Comparison of ENCODE assay signal across 8 mouse cellular contexts in the genomic region with DNA sequence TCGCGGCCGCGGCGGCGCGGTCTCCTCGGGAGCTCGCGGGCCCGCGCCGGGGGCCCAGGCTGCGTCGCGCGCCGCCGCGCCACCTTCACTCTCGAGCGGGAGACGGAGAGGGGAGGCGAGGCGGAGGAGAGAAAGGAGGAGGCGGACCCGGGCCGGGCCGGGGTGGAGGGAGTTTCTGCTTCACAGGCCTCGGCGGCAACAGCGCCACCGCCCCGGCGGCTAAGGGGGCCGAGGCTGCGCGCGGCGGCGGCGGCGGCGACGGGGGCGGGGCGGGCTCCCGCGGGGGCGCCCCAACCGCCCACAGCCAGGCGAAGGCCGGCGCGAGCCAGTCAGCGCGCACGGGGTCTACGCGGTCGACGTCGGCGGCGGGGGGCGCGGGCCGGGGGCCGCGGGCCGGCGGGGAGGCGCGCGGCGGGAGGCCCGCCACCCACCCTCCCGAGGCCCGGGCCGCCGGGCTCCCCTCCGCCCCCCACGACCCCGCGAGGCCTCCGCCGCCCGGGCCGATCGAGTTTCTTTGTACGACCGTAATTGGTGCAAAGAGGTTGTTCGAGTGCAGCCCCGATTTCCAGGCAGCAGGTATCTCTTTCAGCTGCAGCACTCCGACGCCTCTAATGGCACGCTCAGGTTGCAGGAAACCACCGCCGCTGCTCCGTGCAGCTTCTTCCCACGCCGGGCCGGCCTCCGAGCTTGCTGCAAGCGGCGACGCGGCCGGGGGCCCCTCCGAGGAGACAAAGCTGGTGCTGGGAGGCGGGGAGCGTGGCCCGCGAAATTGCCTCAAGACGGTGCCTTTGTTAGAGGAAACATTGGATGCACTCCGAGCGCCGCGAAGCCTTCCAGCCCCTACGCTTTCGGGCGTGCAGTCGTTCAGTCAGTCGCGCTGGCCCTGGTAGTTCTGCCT. TPM values are rescaled to one million over a fixed set of nuclear protein-coding genes. Genes with fewer than 3 reads are reported as not detected.
A peak's percentile ranks its signal among the peaks of the same experiment; 100 is the strongest.
DNase-seq lines count a peak whose midpoint lies in the region; ATAC-seq lines count a peak whose summit lies in the region.

No protein-coding gene starts in this region.

- intact Hi-C loops in left cerebral cortex, postnatal 10 days (cut with DNase I): loop anchor here (5.0 kb wide), 1 partner anchor 111 kb away; no protein-coding TSS in a partner anchor

- peak; percentile 87 for DNase-seq in embryo, embryonic 10 days (ENCODE audit: low spot score)
- DNase-seq in gastrocnemius, postnatal 10 days: peak; percentile 87
- peak; percentile 81 to 93 for DNase-seq in left cerebral cortex, postnatal 10 days (ENCODE audit: extremely low spot score in 1 of 2, low spot score in 2 of 2)
- peak; percentile 78 for DNase-seq in right cerebral cortex, postnatal 25 days
- peak; percentile 78 to 89 for DNase-seq in urinary bladder, postnatal 36 days (ENCODE audit: low spot score in 2 of 2)

- peak; percentile 57 for ATAC-seq in activated CD4-positive, CD25-positive, alpha-beta regulatory T cell, adult 4 months
- ATAC-seq in inflammation-experienced regulatory T-cells, adult 6 months: peak; percentile 54
- ATAC-seq in megakaryocyte progenitor cell, adult 5-6 weeks (replicated peaks; ENCODE audit: poor library complexity): peak; percentile 61

RNA-seq across cellular contexts. Expression of a gene that starts 0.9 kb away (rescaled TPM):
- polyA plus RNA-seq in activated CD4-positive, CD25-positive, alpha-beta regulatory T cell, adult 4 months (2017; shearing (Covaris generic)): 10 to 100 TPM; 36.4 to 47.1 TPM
- total RNA-seq in gastrocnemius, postnatal 10 days (2021): 10 to 100 TPM; 60.3 to 61.9 TPM
- 10 to 100 TPM; 34.4 to 45.8 (median 43.1) TPM for polyA plus RNA-seq in inflammation-experienced regulatory T-cells, adult 6 months (2017; shearing (Covaris generic))
- 10 to 100 TPM; 30.4 to 32.8 TPM for total RNA-seq in left cerebral cortex, postnatal 10 days (2021)
- 86.9 and 96.9 TPM in 2 replicates for total RNA-seq in megakaryocyte progenitor cell, adult 5-6 weeks (2015)
- total RNA-seq in megakaryocyte progenitor cell, adult 5-6 weeks (2017): 72.9 and 92.5 TPM in 2 replicates

Comparison
In these comparisons a context has a peak if more than half of its experiments do, and no peak if none do; other contexts are left out.
1. Peak in every context shown above with its lines: DNase-seq and ATAC-seq.